Mouse (Mus musculus): ENCODE results near the gene Ccdc12. TPM values are rescaled to one million over a fixed set of nuclear protein-coding genes. Genes with fewer than 3 reads are reported as not detected.

Ccdc12 gene
- polyA plus RNA-seq, 1 experiment from 2014 or later, result 101 TPM

DNA sequence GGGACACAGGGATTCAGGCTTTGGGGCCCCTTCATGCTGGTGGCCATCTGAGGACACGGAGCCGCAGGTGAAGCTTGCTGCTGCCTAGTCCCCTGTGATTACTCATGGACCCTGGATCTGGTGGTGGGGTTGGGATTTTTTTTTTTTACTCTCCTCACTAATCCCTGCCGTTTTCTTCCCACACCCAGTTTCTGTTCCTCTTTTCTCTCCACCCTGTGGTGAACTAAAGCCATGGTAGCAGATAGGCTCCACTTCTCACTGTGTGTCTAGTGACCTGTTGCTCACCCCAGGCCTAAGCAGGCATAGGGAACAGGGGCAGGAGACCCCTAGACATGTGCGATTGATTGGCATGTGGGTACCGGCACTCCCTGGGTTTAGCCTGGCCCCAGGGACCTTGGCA lies 50.5 kb downstream of the Ccdc12 start:
- 94% methylated on average over 5 of the region's 5 CpGs for WGBS
- no peak overlapping the region for H3K4me3 ChIP-seq (ENCODE audit: low read length)
- no peak overlapping the region for H3K4me2 ChIP-seq (ENCODE audit: low read length)
- H3K9me3 ChIP-seq (ENCODE audit: control insufficient read depth, low read length), result no peaks in the 10 kb centered on the region
- no peaks in the 10 kb centered on the region for H3K4me1 ChIP-seq (ENCODE audit: control insufficient read depth, insufficient read depth, low read depth, low read length)
- no peak for ATAC-seq
- peaks cover 4% of the 10 kb centered on the region; the same call in 1 of the 2 replicates for H3K36me3 ChIP-seq (ENCODE audit: control insufficient read depth, insufficient read depth, low read length)
- H3K9ac ChIP-seq (ENCODE audit: low read depth, low read length), result no peak overlapping the region
- no peak overlapping the region for H3K27ac ChIP-seq (ENCODE audit: low read depth, low read length)
- no peaks in the 10 kb centered on the region for H3K27me3 ChIP-seq (replicated peaks; ENCODE audit: control insufficient read depth, insufficient read depth, low read length)

- Histone ChIP-seq H3K4me1 (ENCODE audit: control insufficient read depth, insufficient read depth, low read depth, low read length) (no peaks in the 10 kb centered on the region), H3K9ac (ENCODE audit: low read depth, low read length) (no peak overlapping the region), H3K4me2 (ENCODE audit: low read length) (no peak overlapping the region), H3K27ac (ENCODE audit: low read depth, low read length) (no peak overlapping the region), H3K27me3 (replicated peaks; ENCODE audit: control insufficient read depth, insufficient read depth, low read length) (no peaks in the 10 kb centered on the region), H3K4me3 (ENCODE audit: low read length) (no peak overlapping the region), H3K36me3 (ENCODE audit: control insufficient read depth, insufficient read depth, low read length) (peaks cover 4% of the 10 kb centered on the region), H3K9me3 (ENCODE audit: control insufficient read depth, low read length) (no peaks in the 10 kb centered on the region)
- 48% methylated on average over 5 of the region's 5 CpGs for WGBS
- peak; percentile 83 for ATAC-seq
These were observed 53.4 kb downstream of the Ccdc12 start for GRCm38 (mm10) chr9:110709640-110710258.

GRCm38 (mm10) chr9:110711532-110711931 lies 55.2 kb downstream of the Ccdc12 start:
- H3K27me3 ChIP-seq (replicated peaks; ENCODE audit: control insufficient read depth, insufficient read depth, low read length), result no peaks in the 10 kb centered on the region
- no peak overlapping the region for H3K4me2 ChIP-seq (ENCODE audit: low read length)
- H3K27ac ChIP-seq (ENCODE audit: low read depth, low read length), result no peak overlapping the region
- no peak overlapping the region for H3K9ac ChIP-seq (ENCODE audit: low read depth, low read length)
- no peaks in the 10 kb centered on the region for H3K4me1 ChIP-seq (ENCODE audit: control insufficient read depth, insufficient read depth, low read depth, low read length)
- no peaks in the 10 kb centered on the region for H3K9me3 ChIP-seq (ENCODE audit: control insufficient read depth, low read length)
- H3K4me3 ChIP-seq (ENCODE audit: low read length), result no peak overlapping the region
- WGBS, result 100% methylated on average over 1 of the region's 1 CpGs
- H3K36me3 ChIP-seq (ENCODE audit: control insufficient read depth, insufficient read depth, low read length), result peaks cover 7% of the 10 kb centered on the region
- no peak for ATAC-seq

DNA sequence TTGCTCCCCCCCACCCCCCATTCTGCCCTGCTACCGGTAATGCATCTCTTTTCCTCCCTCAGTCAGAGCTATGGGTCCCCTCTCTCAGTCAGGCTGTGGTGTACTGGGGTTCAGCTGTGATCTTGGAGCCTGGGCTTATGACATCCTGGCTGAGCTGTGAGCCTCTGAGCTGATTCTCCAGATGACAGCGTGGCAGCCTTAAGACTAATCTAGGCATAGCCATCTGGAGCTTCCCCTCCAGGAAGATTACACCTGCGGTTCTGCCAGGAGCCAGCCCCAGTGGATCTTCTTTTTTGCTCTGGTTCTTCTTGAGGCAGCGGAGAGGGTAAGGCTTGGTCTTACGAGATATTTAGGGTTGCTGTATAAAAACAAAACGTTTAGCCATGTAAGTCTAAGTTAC lies 55.7 kb downstream of the Ccdc12 start:
- Histone ChIP-seq H3K4me1 (ENCODE audit: control insufficient read depth, insufficient read depth, low read depth, low read length) (no peaks in the 10 kb centered on the region), H3K4me2 (ENCODE audit: low read length) (no peak overlapping the region), H3K4me3 (ENCODE audit: low read length) (no peak overlapping the region), H3K27ac (ENCODE audit: low read depth, low read length) (no peak overlapping the region), H3K9me3 (ENCODE audit: control insufficient read depth, low read length) (no peaks in the 10 kb centered on the region), H3K9ac (ENCODE audit: low read depth, low read length) (no peak overlapping the region), H3K27me3 (replicated peaks; ENCODE audit: control insufficient read depth, insufficient read depth, low read length) (no peaks in the 10 kb centered on the region), H3K36me3 (ENCODE audit: control insufficient read depth, insufficient read depth, low read length) (peaks cover 7% of the 10 kb centered on the region)
- no peak for ATAC-seq
- 93% methylated on average over 6 of the region's 6 CpGs for WGBS

GRCm38 (mm10) chr9:110712545-110712944 lies 56.2 kb downstream of the Ccdc12 start:
- Histone ChIP-seq H3K27ac (ENCODE audit: low read depth, low read length) (no peak overlapping the region), H3K36me3 (ENCODE audit: control insufficient read depth, insufficient read depth, low read length) (peaks cover 7% of the 10 kb centered on the region), H3K4me1 (ENCODE audit: control insufficient read depth, insufficient read depth, low read depth, low read length) (no peaks in the 10 kb centered on the region), H3K27me3 (replicated peaks; ENCODE audit: control insufficient read depth, insufficient read depth, low read length) (no peaks in the 10 kb centered on the region), H3K9me3 (ENCODE audit: control insufficient read depth, low read length) (no peaks in the 10 kb centered on the region), H3K4me3 (ENCODE audit: low read length) (no peak overlapping the region), H3K4me2 (ENCODE audit: low read length) (no peak overlapping the region), H3K9ac (ENCODE audit: low read depth, low read length) (no peak overlapping the region)
- WGBS, result 94% methylated on average over 4 of the region's 4 CpGs
- ATAC-seq, result no peak

DNA sequence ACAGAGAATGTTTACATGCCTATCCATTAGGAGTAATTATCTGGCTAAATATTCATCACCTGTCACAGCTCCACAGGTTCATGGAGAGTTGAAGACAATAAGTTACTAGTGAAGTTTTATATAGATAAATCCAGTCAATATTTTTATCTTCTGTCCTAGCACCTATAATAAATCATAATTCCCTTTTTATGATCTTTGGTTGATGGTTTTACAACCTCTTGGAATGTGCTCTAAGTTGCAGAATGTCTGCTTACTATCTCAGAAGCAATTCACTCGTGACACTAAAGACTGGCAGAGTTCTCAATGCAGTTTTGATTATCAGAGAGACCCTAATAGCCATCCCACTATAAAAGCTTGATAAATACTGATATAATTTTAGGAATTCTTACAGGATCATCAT lies 57.1 kb downstream of the Ccdc12 start:
- no peak overlapping the region for H3K4me2 ChIP-seq (ENCODE audit: low read length)
- no peaks in the 10 kb centered on the region for H3K27me3 ChIP-seq (replicated peaks; ENCODE audit: control insufficient read depth, insufficient read depth, low read length)
- H3K36me3 ChIP-seq (ENCODE audit: control insufficient read depth, insufficient read depth, low read length), result peaks cover 7% of the 10 kb centered on the region
- no peaks in the 10 kb centered on the region for H3K4me1 ChIP-seq (ENCODE audit: control insufficient read depth, insufficient read depth, low read depth, low read length)
- no peak overlapping the region for H3K9ac ChIP-seq (ENCODE audit: low read depth, low read length)
- 90% methylated on average over 1 of the region's 1 CpGs for WGBS
- no peaks in the 10 kb centered on the region for H3K9me3 ChIP-seq (ENCODE audit: control insufficient read depth, low read length)
- no peak overlapping the region for H3K27ac ChIP-seq (ENCODE audit: low read depth, low read length)
- no peak for ATAC-seq
- no peak overlapping the region for H3K4me3 ChIP-seq (ENCODE audit: low read length)

DNA sequence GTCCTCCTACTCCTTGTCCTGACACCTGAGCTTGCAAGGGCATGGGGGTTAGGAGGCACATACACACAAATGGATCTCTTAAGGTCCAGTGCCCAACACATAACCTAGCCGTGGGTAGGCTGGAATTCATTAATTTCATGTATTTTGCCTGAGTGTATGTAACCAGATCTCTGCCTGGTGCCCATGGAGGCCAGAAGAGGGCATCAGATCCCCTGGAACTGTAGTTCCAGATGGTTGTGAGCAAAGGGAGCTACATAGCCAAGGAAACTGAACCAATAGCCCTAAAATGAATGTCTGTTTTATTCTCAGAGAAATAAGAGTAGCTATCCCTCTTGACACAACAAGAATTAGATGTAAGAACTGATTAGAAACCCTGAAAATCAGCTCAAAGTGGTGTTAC lies 59.1 kb downstream of the Ccdc12 start:
- H3K27me3 ChIP-seq (replicated peaks; ENCODE audit: control insufficient read depth, insufficient read depth, low read length), result no peaks in the 10 kb centered on the region
- no peak overlapping the region for H3K27ac ChIP-seq (ENCODE audit: low read depth, low read length)
- H3K4me1 ChIP-seq (ENCODE audit: control insufficient read depth, insufficient read depth, low read depth, low read length), result no peaks in the 10 kb centered on the region
- no peak overlapping the region for H3K9ac ChIP-seq (ENCODE audit: low read depth, low read length)
- ATAC-seq, result no peak
- H3K36me3 ChIP-seq (ENCODE audit: control insufficient read depth, insufficient read depth, low read length), result peaks cover 7% of the 10 kb centered on the region
- 48% methylated on average over 1 of the region's 1 CpGs for WGBS
- H3K4me2 ChIP-seq (ENCODE audit: low read length), result no peak overlapping the region
- no peaks in the 10 kb centered on the region for H3K9me3 ChIP-seq (ENCODE audit: control insufficient read depth, low read length)
- no peak overlapping the region for H3K4me3 ChIP-seq (ENCODE audit: low read length)

DNA sequence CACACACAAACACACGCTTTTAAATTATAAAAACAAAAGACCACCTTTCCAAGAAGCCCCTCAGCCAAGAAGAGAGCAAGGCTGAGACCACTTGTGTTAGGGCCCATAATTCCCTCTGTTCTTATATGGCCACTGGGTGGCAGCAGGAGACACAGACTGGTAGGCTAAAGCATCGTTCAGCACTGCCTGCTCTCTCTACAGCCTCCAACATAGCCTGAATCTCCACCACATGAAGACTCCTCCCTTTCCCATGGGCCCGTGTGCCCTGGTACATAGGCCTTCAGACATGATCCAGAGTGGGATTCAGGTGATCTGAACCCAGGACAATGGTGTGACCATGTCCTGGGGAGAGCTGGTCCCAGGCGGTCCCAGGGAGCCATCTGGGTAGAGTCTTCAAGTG lies 60.5 kb downstream of the Ccdc12 start:
- Histone ChIP-seq H3K9me3 (ENCODE audit: control insufficient read depth, low read length) (no peaks in the 10 kb centered on the region), H3K27me3 (replicated peaks; ENCODE audit: control insufficient read depth, insufficient read depth, low read length) (no peaks in the 10 kb centered on the region), H3K4me3 (ENCODE audit: low read length) (no peak overlapping the region), H3K4me1 (ENCODE audit: control insufficient read depth, insufficient read depth, low read depth, low read length) (no peaks in the 10 kb centered on the region), H3K4me2 (ENCODE audit: low read length) (no peak overlapping the region), H3K36me3 (ENCODE audit: control insufficient read depth, insufficient read depth, low read length) (peaks cover 4% of the 10 kb centered on the region), H3K27ac (ENCODE audit: low read depth, low read length) (no peak overlapping the region), H3K9ac (ENCODE audit: low read depth, low read length) (no peak overlapping the region)
- 23% methylated on average over 4 of the region's 4 CpGs for WGBS
- peak; percentile 90 for ATAC-seq

DNA sequence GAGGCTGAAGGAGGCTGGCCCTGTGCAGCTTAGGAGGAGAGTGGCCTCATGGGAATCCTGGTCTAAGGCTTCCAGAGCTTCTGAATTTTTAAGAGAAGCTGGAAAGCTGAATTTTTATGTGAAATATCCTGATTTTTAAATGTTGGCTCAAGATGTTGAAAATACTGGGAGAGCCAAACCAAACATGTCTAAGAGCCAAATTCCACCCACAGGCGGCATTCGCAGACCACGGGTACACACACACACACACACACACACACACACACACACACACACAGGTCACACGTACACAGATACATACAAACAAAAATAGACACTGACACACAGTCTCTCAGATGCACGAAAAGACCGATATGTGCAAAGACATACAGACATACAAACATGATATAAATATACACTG lies 61.8 kb downstream of the Ccdc12 start:
- Histone ChIP-seq H3K4me1 (ENCODE audit: control insufficient read depth, insufficient read depth, low read depth, low read length) (no peaks in the 10 kb centered on the region), H3K27ac (ENCODE audit: low read depth, low read length) (no peak overlapping the region), H3K9ac (ENCODE audit: low read depth, low read length) (no peak overlapping the region), H3K4me3 (ENCODE audit: low read length) (no peak overlapping the region), H3K4me2 (ENCODE audit: low read length) (no peak overlapping the region), H3K36me3 (ENCODE audit: control insufficient read depth, insufficient read depth, low read length) (peaks cover 4% of the 10 kb centered on the region), H3K9me3 (ENCODE audit: control insufficient read depth, low read length) (no peaks in the 10 kb centered on the region), H3K27me3 (replicated peaks; ENCODE audit: control insufficient read depth, insufficient read depth, low read length) (no peaks in the 10 kb centered on the region)
- WGBS, result 96% methylated on average over 6 of the region's 6 CpGs
- no peak for ATAC-seq

GRCm38 (mm10) chr9:110718810-110719209 lies 62.5 kb downstream of the Ccdc12 start:
- no peak for ATAC-seq
- H3K27me3 ChIP-seq (replicated peaks; ENCODE audit: control insufficient read depth, insufficient read depth, low read length), result no peaks in the 10 kb centered on the region
- WGBS, result 80% methylated on average over 3 of the region's 3 CpGs
- peaks cover 4% of the 10 kb centered on the region for H3K36me3 ChIP-seq (ENCODE audit: control insufficient read depth, insufficient read depth, low read length)
- H3K4me2 ChIP-seq (ENCODE audit: low read length), result no peak overlapping the region
- H3K4me3 ChIP-seq (ENCODE audit: low read length), result no peak overlapping the region
- H3K4me1 ChIP-seq (ENCODE audit: control insufficient read depth, insufficient read depth, low read depth, low read length), result no peaks in the 10 kb centered on the region
- no peak overlapping the region for H3K9ac ChIP-seq (ENCODE audit: low read depth, low read length)
- H3K9me3 ChIP-seq (ENCODE audit: control insufficient read depth, low read length), result no peaks in the 10 kb centered on the region
- H3K27ac ChIP-seq (ENCODE audit: low read depth, low read length), result no peak overlapping the region

Data from hindbrain, embryonic 16.5 days (tissue).